Mouse (Mus musculus) macrophage (primary cell): ENCODE data around the gene Inhbb. TPM values are rescaled to one million over a fixed set of nuclear protein-coding genes. Genes with fewer than 3 reads are reported as not detected.

Source experiments
- H3K27ac ChIP-seq: fragments of 350-480 bp; formaldehyde crosslinking; 2 replicates; pipeline ENCODE4 v1.9.0; 2021
- H3K36me3 ChIP-seq: fragments of 350-480 bp; formaldehyde crosslinking; 2 replicates; pipeline ENCODE4 v1.9.0; 2021; ENCODE audit errors: inconsistent target
- H3K4me3 ChIP-seq: fragments of 350-480 bp; formaldehyde crosslinking; 2 replicates; pipeline ENCODE4 v1.9.0; 2021; ENCODE audit errors: inconsistent target
- H3K79me2 ChIP-seq: fragments of 350-480 bp; formaldehyde crosslinking; 2 replicates; pipeline ENCODE4 v1.9.0; 2021; ENCODE audit errors: inconsistent target
- whole genome bisulfite sequencing: methylation state at CpG from one replicate; pipeline ENCODE4 v1.1.7; 2026; ENCODE audit warnings: inconsistent platforms; ENCODE audit not compliant: missing documents; 5-methylcytosine and 5-hydroxymethylcytosine counted together
- polyA plus RNA-seq: library from polyadenylated mRNA; stranded (reverse); fragments of 250-400 nt; gene quantifications from 3 replicates; pipeline ENCODE4 v1.2.4, GENCODE M21; 2018; ENCODE audit warnings: inconsistent platforms

Gene Inhbb
- polyA plus RNA-seq, 1 experiment from 2014 or later = 0.03 TPM

DNA sequence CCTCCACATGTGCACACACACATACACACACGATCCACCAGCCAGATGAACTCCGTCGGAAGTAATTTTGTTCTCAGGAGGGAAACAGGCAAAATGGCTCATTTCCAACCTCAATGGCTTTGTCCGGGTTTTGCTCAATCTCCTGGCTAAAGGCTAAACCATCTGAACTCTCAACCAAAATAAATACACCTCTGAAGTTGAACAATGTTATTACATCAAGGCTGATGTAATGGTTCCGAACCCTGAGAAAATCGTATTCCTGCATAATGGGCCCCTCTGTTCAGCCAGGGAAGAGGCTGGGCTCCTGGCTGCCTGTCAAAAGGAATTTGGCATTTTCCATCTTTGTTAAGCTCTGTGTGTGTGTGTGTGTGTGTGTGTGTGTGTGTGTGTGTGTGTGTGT lies 15.4 kb upstream of the Inhbb start:
- H3K27ac ChIP-seq = no peak overlapping the region
- no peaks in the 10 kb centered on the region for H3K79me2 ChIP-seq
- H3K36me3 ChIP-seq = no peaks in the 10 kb centered on the region
- no peak overlapping the region for H3K4me3 ChIP-seq
- WGBS = 87% methylated on average over 6 of the region's 6 CpGs

DNA sequence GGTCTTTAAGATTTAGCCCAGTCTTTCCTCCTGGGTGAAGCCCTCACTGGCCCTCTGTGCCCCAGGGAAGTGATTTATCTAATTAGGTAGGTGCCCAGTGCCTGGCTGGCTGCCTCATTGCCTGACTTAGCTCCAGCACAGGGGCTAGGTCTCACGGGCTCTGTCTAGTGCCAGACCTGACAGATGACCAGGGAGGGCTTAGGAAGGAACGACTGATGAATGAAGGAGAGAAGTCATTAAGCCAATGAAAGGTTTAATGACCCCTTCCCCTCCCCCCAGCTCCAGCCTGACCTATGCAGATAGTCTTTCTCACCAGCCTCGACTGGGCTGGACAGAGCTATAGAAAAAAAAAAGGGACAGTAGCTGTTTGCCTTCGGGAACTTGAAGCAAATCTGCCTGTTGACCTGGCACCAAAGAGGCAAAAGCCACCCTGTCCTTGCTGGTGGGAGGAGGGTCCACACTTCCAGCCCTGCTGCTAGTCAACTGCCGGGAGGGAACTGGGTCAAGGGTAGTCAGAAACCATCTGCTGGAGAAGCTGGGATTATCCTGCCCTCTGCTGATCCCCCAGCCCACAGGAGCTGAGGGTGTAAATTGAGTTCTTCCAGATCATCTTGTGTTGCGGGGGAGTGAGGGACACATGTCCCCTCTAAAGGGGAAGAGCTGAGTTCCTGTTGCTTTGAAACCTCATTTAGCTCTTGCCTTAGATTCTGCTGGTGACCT lies 2.3 kb upstream of the Inhbb start:
- no peak overlapping the region for H3K4me3 ChIP-seq
- H3K79me2 ChIP-seq = no peaks in the 10 kb centered on the region
- H3K36me3 ChIP-seq = no peaks in the 10 kb centered on the region
- no peak overlapping the region for H3K27ac ChIP-seq
- 37% methylated on average over 5 of the region's 6 CpGs for WGBS

DNA sequence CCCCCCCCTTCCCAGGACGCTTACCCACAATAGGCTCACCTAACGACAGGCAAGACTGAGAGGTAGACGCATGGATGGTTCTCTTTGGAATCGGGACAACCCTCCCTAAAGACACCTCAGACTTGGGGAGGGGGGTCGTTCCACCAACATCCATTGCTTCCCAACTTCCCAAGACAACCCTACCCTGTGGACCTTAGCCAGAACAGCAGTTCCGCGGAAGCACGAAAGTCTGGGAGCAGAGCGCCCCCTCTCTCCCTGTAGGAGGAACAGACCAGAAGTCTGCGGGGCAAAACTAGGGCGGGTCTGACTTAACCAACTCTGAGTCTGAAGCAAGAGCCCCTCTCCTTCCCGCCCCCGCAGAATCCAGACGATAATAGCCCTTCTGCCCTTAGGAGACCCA lies 1.5 kb upstream of the Inhbb start:
- no peaks in the 10 kb centered on the region for H3K79me2 ChIP-seq
- H3K36me3 ChIP-seq = no peaks in the 10 kb centered on the region
- H3K4me3 ChIP-seq = no peak overlapping the region
- H3K27ac ChIP-seq = no peak overlapping the region
- 9% methylated on average over 13 of the region's 14 CpGs for WGBS

DNA sequence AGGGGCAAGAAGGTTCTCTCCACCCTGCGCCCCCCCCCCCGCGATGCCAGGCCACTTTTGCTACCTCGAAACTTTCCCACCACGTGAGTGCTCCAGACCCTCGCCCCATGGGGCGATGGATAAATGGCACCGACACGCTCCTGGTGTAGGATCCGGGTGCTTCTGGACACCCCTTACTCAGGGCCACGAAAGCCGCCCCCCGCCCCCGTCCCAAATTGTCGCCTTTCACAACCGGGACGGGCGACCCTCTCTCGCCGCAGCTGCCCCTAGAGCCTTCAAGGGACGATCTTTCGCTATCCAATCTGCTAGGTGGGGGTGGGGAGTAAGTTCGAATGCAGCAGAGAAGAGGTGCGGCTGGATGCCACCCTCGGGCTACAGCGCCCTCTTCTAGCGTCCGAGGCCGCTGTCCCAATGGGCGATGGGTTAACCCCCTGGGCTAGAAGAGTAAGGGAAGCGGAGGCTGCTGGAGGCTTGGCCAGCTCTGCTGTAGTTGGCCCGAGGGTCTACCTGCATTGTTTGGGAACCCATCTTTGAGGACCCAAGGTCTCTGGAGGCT lies 490 bp upstream of the Inhbb start:
- no peak overlapping the region for H3K4me3 ChIP-seq
- no peaks in the 10 kb centered on the region for H3K36me3 ChIP-seq
- no peak overlapping the region for H3K27ac ChIP-seq
- 4% methylated on average over 28 of the region's 32 CpGs for WGBS
- H3K79me2 ChIP-seq = no peaks in the 10 kb centered on the region

DNA sequence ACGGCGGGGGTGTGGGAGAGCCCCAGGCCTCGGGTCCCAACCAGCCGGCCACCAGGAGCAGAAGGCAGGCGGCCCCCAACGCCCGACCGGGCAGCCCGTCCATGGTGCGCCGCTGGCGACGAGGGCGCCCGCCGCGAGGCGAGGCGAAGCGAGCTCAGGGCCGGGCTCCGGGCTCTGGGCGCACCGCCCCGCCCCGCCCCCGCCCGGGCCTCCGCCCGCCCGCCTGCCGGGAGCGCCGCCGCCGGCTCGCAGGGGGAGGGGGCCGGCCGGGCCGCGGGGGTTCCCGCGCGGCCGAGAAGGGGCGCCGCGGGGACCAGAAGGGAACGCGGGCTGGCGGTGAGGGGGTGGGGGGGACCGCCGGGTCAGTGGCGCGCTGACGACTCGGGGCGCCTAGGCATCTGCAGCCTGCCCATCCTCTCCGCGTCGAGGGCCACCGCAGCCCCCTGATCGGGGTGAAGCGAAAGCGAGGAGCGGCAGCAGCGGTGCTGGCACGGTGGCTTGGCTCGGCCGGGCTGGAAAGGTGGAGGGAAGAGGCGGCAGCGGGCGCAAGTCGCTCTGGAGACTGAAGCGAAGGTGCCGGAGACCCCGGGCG lies 968 bp downstream of the Inhbb start:
- Histone ChIP-seq H3K4me3 (no peak overlapping the region), H3K36me3 (no peaks in the 10 kb centered on the region), H3K79me2 (no peaks in the 10 kb centered on the region), H3K27ac (no peak overlapping the region)
- 2% methylated on average over 61 of the region's 78 CpGs for WGBS

DNA sequence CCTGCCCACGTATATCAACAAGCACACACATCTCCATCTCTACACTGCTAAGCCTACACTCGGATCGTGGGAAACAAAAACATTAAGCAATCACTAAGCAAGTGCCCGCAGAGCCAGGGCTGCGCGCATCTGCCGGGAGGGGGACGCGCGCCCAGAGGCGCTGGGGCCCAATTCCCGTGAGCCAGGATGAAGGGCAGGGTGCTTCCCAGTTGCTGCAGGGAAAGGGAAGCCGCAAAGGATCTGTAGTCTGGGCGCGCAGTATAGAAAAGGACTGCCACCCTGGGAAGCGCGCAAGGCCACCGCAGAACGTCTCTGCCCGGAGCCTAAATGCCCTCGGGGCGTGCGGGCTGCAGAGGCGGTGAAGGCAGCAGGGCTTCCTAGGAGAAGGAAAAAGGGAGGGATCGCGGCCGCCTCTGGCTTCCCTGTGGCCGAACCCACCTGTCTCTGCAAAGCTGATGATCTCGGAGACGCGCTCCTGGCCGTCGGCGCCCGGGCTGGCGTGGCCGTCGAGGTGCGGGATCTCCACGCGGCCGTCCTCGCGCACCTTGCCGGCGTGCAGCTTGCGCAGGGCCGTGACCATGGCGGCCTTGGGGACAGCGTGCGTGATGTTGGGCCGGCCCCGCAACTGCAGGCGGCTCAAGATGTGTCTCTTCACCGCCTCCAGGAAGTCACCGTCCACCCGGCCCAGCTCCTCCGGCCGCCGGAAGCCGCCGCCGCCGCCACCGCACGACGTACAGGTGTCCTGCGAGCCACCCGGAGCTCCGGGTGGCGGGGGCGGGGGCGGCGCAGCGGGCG lies 1.7 kb downstream of the Inhbb start:
- WGBS = 7% methylated on average over 75 of the region's 76 CpGs
- Histone ChIP-seq H3K79me2 (no peaks in the 10 kb centered on the region), H3K36me3 (no peaks in the 10 kb centered on the region), H3K27ac (no peak overlapping the region), H3K4me3 (no peak overlapping the region)

DNA sequence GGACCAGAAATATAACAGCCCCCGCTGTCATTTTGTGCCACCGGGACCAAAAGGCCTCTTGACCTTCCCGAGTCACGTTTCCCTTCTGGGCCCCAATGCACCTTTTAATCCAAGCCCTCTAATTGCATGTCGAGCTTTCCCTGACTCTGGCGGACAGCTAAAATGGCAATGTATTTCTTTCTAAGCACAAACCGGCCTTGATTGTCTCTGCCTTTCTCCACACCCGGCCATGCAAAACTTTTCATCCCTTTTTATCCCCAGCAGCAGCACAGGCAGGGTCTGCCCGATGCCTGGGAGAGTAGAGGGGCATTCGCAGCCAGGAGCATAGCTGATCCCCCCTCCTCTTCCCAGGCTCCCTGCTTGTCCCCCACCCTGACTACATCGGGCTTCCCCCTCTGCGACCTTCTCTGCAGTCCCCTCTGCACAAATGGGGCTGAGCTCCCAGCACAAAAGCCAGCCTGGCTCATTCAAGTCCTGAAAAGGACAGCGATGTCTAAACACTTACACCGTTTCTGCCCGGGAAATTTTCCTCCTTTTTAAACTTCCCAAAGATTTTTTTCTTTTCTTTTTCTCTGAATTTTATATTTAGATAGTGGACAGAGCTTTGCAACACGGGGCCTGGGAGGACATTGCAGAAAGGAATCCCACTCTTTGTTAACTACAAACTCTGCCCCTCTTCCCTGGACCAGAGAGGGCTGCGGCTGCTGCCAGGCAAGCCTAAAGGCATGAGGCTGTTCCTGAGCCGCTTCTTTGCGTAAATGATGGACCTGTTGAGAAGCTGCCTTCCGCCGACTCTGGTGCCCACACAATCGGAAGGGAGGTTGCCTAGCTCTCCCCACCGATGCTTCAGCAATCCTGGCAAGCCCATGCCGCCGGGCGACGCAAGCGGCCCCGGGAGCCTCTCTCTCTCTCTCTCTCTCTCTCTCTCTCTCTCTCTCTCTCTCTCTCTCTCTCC lies 2.6 kb downstream of the Inhbb start:
- Histone ChIP-seq H3K36me3 (no peaks in the 10 kb centered on the region), H3K27ac (no peak overlapping the region), H3K79me2 (no peaks in the 10 kb centered on the region), H3K4me3 (no peak overlapping the region)
- 11% methylated on average over 24 of the region's 29 CpGs for WGBS

DNA sequence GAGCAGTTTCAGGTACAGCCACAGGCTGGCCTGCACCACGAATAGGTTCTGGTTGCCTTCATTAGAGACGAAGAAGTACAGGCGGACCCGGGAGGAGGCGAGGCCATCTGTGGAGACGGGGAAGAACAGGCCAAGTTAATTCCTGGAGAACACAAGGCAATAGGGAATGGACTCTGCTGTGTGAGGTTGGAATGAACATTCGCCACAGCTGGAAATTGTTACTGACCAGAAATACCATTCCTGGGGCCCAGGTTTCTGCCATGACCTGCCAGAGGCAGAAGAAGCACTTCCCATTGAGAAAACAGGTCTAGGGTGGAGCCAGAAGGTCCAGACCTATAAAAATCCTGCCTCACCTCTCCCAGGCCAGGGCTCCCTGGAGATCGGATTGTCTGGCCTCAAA lies 4.1 kb downstream of the Inhbb start:
- H3K79me2 ChIP-seq = no peaks in the 10 kb centered on the region
- no peaks in the 10 kb centered on the region for H3K36me3 ChIP-seq
- no peak overlapping the region for H3K4me3 ChIP-seq
- H3K27ac ChIP-seq = no peak overlapping the region
- 92% methylated on average over 8 of the region's 8 CpGs for WGBS

DNA sequence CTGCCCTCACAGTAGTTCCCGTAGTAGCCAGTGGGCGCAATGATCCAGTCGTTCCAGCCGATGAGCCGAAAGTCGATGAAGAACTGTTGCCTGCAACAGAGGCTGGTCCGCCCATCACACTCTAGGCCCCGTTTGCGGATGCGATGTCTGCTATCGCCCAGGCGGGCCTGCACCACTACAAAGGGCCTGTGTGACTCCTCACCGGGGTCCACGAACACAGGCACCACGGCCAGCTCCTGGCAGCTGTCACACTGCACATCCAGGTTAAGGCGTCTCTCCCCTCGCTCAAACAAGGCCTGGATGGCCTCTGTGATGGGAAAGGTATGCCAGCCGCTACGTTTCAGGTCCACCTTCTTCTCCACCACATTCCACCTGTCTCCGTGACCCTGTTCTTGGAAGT lies 4.5 kb downstream of the Inhbb start:
- Histone ChIP-seq H3K4me3 (no peak overlapping the region), H3K27ac (no peak overlapping the region), H3K79me2 (no peaks in the 10 kb centered on the region), H3K36me3 (no peaks in the 10 kb centered on the region)
- WGBS = 92% methylated on average over 20 of the region's 20 CpGs

DNA sequence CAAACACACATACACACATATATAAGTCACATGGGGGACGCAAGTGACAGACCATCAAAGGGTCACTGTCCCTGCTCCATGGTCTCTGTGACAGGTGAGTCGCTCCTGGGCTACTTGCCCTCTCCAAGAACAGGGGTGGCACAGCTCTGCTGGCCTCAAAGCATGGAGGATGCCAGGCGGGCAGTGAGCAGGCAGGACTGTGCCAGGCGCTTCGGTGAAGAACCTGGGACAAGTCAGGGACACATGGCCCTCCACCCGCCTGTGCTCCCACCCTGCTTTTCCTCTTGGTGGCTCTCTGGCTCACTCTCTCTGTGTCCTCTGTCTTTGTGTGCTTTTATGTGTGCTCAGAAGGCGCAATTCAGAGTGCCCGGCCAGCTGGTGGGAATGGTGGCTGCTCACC lies 5.4 kb downstream of the Inhbb start:
- Histone ChIP-seq H3K79me2 (no peaks in the 10 kb centered on the region), H3K36me3 (no peaks in the 10 kb centered on the region), H3K27ac (no peak overlapping the region), H3K4me3 (no peak overlapping the region)
- 97% methylated on average over 6 of the region's 8 CpGs for WGBS

DNA sequence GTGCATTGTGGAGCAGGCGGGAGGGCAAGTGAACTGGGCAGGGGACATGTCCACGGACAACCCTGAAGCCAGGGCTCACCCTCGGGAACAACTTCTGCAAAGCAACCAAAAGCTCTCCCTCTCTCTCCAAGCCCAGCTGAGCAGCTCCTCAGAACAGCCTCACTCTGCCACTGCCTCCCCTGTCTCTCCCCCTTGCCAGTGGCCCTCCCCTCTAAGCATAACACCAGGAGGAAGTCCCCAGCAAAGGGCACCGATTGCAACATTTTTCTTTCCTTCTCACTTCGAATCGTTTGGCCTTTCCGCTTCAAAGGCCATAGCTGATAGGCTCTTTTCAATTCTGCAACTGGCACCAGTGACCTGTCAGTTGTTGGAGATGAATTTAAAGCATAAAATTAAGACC lies 5.9 kb downstream of the Inhbb start:
- H3K36me3 ChIP-seq = no peaks in the 10 kb centered on the region
- no peaks in the 10 kb centered on the region for H3K79me2 ChIP-seq
- H3K27ac ChIP-seq = no peak overlapping the region
- 16% methylated on average over 7 of the region's 7 CpGs for WGBS
- no peak overlapping the region for H3K4me3 ChIP-seq

DNA sequence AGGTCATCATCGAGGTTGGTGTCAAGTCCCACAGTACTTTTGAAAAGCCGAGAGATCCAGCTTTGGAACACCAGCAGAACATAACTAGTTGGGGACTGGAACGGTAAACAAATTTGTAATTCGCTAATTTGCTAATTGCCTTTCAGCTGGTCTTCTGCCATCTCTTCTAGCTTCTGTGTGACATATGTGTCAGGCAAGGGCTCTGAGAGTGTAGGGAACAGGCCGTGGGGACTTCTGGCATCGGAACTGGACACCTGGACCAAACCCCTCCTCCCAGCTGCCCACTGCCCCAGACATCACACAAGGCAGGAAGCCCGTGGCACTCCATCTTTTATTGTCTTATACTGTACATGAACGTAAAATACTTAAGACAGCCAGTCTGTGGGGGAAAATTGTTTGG lies 6.9 kb downstream of the Inhbb start:
- WGBS = 94% methylated on average over 8 of the region's 8 CpGs
- Histone ChIP-seq H3K4me3 (no peak overlapping the region), H3K79me2 (no peaks in the 10 kb centered on the region), H3K27ac (no peak overlapping the region), H3K36me3 (no peaks in the 10 kb centered on the region)

DNA sequence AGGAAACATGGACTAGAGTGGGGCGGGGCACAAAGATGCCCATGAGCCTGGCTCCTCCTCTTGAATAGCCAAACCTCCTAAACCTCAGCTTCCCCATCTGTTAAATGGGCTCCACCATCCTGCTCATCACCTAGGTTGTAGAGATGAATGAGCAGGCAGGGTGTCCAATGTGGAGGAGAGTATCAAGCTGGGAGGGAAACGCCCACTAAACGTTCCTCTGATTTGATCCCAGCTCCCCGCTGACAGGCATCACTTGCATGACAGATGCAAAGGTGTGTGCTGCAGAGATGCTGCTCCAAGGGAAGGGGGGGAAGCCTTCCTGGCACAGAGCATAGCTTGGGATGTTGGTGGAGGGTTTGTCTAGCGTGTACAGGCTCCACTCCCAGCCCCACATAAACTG lies 11.4 kb downstream of the Inhbb start:
- WGBS = 84% methylated on average over 5 of the region's 5 CpGs
- no peak overlapping the region for H3K4me3 ChIP-seq

DNA sequence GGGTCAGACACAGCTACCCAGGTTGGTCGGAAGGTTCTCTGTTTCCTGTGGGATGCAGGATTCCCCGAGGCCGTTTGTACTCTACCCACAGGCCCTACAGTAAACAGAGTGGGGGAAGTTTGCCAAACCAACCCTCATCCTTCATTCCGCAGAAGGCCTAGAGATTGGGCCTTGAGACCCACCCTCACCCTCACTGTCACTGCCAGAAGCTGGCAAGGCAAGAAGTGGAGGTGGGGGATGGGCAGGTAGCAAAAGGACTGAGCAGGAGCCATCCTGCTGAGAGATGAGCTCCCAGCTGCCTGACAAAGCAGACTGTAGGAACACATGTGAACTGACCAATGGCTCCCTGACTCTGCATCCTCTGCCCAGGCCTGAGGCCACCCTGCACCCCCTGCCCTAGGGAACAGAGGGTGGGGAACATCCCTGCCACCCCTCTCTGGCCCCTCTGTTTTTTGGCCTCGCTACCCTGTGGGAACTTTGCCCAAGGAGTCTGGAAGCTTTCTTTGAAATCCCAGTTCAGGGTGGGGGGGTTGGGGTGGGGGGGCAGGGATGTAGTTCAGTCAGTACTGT lies 12.4 kb downstream of the Inhbb start:
- H3K79me2 ChIP-seq = no peaks in the 10 kb centered on the region
- no peaks in the 10 kb centered on the region for H3K36me3 ChIP-seq
- 80% methylated on average over 5 of the region's 5 CpGs for WGBS
- no peak overlapping the region for H3K27ac ChIP-seq
- H3K4me3 ChIP-seq = no peak overlapping the region

More for the DNA sequence above, 11.4 kb downstream of the Inhbb start:
- no peaks in the 10 kb centered on the region for H3K79me2 ChIP-seq
- H3K36me3 ChIP-seq = no peaks in the 10 kb centered on the region
- no peak overlapping the region for H3K27ac ChIP-seq
